Mouse (Mus musculus): ENCODE measurements around the gene Olfr1474.
"Not testable (repeated sequence)": the region's sequence is repeated elsewhere in the genome, so short reads cannot be mapped to it uniquely, and the experiment has no call there.

The Olfr1474 gene

GRCm38 (mm10) chr19:13469265-13469664 lies at the start of gene Olfr1474:
TSS of gene Olfr1474 (plus strand) at chr19:13469565.
- DNase-seq (ENCODE audit: low spot score in 2 of 2), result not testable (repeated sequence)

DNA sequence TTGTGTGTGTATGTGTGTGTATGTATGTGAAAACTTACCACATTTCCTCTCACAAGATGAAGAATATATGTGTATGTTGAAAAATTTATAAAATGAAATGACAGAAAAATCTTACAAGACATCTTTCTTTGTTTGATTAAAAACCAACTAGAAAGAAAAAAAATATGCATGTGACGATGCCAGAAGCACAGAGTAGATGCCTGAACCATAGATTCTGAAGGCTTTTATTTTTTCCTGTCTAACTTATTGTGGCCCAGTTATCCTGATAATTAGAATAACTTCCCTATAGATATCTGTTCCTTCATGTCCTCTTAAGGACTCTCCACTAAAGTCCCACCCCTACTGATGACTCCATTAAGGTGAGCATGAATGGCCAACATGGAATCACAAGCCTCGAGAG lies 26.3 kb upstream of the Olfr1474 start, which contains the start of gene Olfr1471:
Gene Olfr1471, plus strand, starts transcription at position 301 of the 400 bp plus-strand sequence.
- DNase-seq (ENCODE audit: low spot score in 2 of 2), result not testable (repeated sequence)

GRCm38 (mm10) chr19:13455986-13456385 lies 13.4 kb upstream of the Olfr1474 start, which contains the start of gene Olfr1472:
TSS of gene Olfr1472 (minus strand) at chr19:13456086.
- no peak for DNase-seq (ENCODE audit: low spot score in 2 of 2)

- no peak for DNase-seq (ENCODE audit: low spot score in 2 of 2)
Observed at GRCm38 (mm10) chr19:13480096-13480495, 10.7 kb downstream of the Olfr1474 start, which contains the start of gene Olfr1475. TSS of gene Olfr1475 (minus strand) at chr19:13480196.

DNA sequence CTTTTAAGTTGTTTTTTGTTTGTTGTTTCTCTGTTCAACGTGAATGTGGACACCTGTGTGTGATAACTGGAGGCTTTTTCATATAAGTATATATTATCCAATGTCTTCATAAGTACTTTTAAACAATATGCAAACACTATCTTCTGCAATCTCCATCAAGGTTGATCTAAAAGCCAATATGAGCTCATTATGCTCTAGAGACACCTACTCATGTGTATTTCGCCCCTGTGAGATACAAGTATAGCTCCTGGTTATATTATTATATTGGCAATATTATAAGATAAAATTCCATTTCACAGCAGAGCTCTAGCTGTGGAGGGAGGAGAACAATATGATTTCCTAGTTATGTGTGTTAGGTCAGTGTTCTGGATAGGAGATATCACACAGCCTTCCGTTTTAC lies 30.9 kb downstream of the Olfr1474 start, which contains the start of gene Olfr1477:
Gene Olfr1477, plus strand, starts transcription at position 301 of the 400 bp plus-strand sequence.
- no peak for DNase-seq (ENCODE audit: low spot score in 2 of 2)

Data from thymus, postnatal 10 days (tissue).